Comparison of ENCODE assay signal across 24 mouse cellular contexts in genomic region chr5:21367514-21367913, GRCm38 (mm10). TPM values are rescaled to one million over a fixed set of nuclear protein-coding genes. Genes with fewer than 3 reads are reported as not detected.
"Had no signal": no experiment of that assay in that cellular context is flagged by ENCODE, and none has a peak within 500 bp of the region (broad histone marks: within the 10 kb centered on the region; RNA-seq: fewer than 3 reads in every experiment).

No protein-coding gene starts in this region.

- ATAC-seq: lung, postnatal 0 days; midbrain, embryonic 15.5 days had no signal

- H3K36me3 ChIP-seq: kidney, embryonic 15.5 days; liver, embryonic 13.5 days; midbrain, embryonic 12.5 days; midbrain, embryonic 15.5 days; neural tube, embryonic 13.5 days had no signal

- H3K4me3 ChIP-seq: kidney, embryonic 15.5 days; liver, embryonic 13.5 days; midbrain, embryonic 12.5 days; midbrain, embryonic 15.5 days; myocyte; neural tube, embryonic 13.5 days had no signal

- H3K27ac ChIP-seq: kidney, embryonic 15.5 days; liver, embryonic 13.5 days; macrophage; midbrain, embryonic 12.5 days; midbrain, embryonic 15.5 days; neural tube, embryonic 13.5 days had no signal

- H3K27me3 ChIP-seq: liver, embryonic 13.5 days; midbrain, embryonic 12.5 days; midbrain, embryonic 15.5 days had no signal

- H3K4me2 ChIP-seq: kidney, embryonic 15.5 days; liver, embryonic 13.5 days; lung, embryonic 14.5 days; midbrain, embryonic 12.5 days; midbrain, embryonic 15.5 days; neural tube, embryonic 13.5 days had no signal

- DNase-seq: kidney, adult 11 months; kidney, adult 8-10 months; kidney, postnatal 10 days; kidney, postnatal 4 days; liver, embryonic 13.5 days; lung, embryonic 14.5 days; retina, postnatal 1 day; right cerebral cortex, postnatal 25 days; spleen, adult 18-20 months; thymus, adult 2 months; thymus, postnatal 14 days; thymus, postnatal 4 days had no signal

- H3K9me3 ChIP-seq: kidney, embryonic 15.5 days; liver, embryonic 13.5 days; midbrain, embryonic 12.5 days; midbrain, embryonic 15.5 days; neural tube, embryonic 13.5 days had no signal

- H3K9ac ChIP-seq: kidney, embryonic 15.5 days; liver, embryonic 13.5 days; lung, embryonic 14.5 days; midbrain, embryonic 12.5 days; midbrain, embryonic 15.5 days; neural tube, embryonic 13.5 days had no signal

RNA-seq across cellular contexts. Expression of gene Ccdc146, which starts 57.0 kb away (rescaled TPM):
- total RNA-seq: left cerebral cortex, adult 18-20 months; liver, adult 2 months; megakaryocyte-erythroid progenitor cell, adult 5-6 weeks; monocyte, adult 5-6 weeks had no signal
- polyA plus RNA-seq: kidney, embryonic 15.5 days; limb, embryonic 11.5 days; liver, adult 2 months; liver, embryonic 13.5 days; macrophage; myocyte; thymus, adult 2 months had no signal
